Mouse (Mus musculus) neural tube, embryonic 11.5 days (tissue): ENCODE measurements around the gene Bfsp2. TPM values are rescaled to one million over a fixed set of nuclear protein-coding genes. Genes with fewer than 3 reads are reported as not detected.

ENCODE experiments used
- ATAC-seq: fragments of 200-750 bp; cut with Nextera tagmentation; 2 replicates; pipeline ENCODE4 v1.8.0; 2017; ENCODE audit warnings: moderate number of reproducible peaks, mild to moderate bottlenecking, moderate TSS enrichment, moderate library complexity; ENCODE audit not compliant: insufficient read depth, low FRiP score, low TSS enrichment
- DNase-seq: peaks from one replicate; pipeline ENCODE4 v3.0.0-alpha.2; 2015; ENCODE audit warnings: low spot score
- H3K27ac ChIP-seq: fragments of 300-500 bp; sonication (generic); 2 replicates; pipeline ENCODE4 v1.5.1; 2014; ENCODE audit warnings: low read depth, mild to moderate bottlenecking, low read length
- H3K27me3 ChIP-seq: fragments of 300-500 bp; sonication (generic); 2 replicates; pipeline ENCODE4 v1.6.1; 2014; ENCODE audit warnings: mild to moderate bottlenecking, low read length, mixed read lengths; ENCODE audit not compliant: control insufficient read depth, insufficient read depth
- H3K36me3 ChIP-seq: fragments of 300-500 bp; sonication (generic); 2 replicates; pipeline ENCODE4 v1.6.1; 2014; ENCODE audit warnings: mild to moderate bottlenecking, low read length, moderate library complexity, mixed read lengths; ENCODE audit not compliant: control insufficient read depth, insufficient read depth
- H3K4me1 ChIP-seq: fragments of 300-500 bp; sonication (generic); 2 replicates; pipeline ENCODE4 v1.6.1; 2014; ENCODE audit warnings: low read length, mixed read lengths; ENCODE audit not compliant: control insufficient read depth, insufficient read depth
- H3K4me2 ChIP-seq: fragments of 300-500 bp; sonication (generic); 2 replicates; pipeline ENCODE4 v1.6.1; 2014; ENCODE audit warnings: low read depth, mild to moderate bottlenecking, moderate library complexity
- H3K4me3 ChIP-seq: fragments of 300-500 bp; sonication (generic); 2 replicates; pipeline ENCODE4 v1.5.1; 2014; ENCODE audit warnings: low read depth, low read length
- H3K9ac ChIP-seq: fragments of 300-500 bp; sonication (generic); 2 replicates; pipeline ENCODE4 v1.6.1; 2014; ENCODE audit warnings: mild to moderate bottlenecking, low read length
- H3K9me3 ChIP-seq: fragments of 300-500 bp; sonication (generic); 2 replicates; pipeline ENCODE4 v1.6.1; 2016; ENCODE audit warnings: low read length; ENCODE audit not compliant: control insufficient read depth
- WGBS: fragments of 180-500 bp; shearing (Covaris S2); extraction: QIAGEN DNeasy Blood & Tissue Kit; methylation state at CpG from one replicate; pipeline ENCODE4 v1.1.7; 2014; 5-methylcytosine and 5-hydroxymethylcytosine counted together
- polyA plus RNA-seq: library from polyadenylated mRNA; unstranded; fragments of >200 nt; fragmentation: Nextera tagmentation; extraction: Ambion mirVana; gene quantifications from 2 replicates; pipeline ENCODE4 v1.2.1, GENCODE M21; 2014

Gene Bfsp2
- polyA plus RNA-seq, 1 experiment from 2014 or later = 0.74 TPM

- no peak for ATAC-seq
- Histone ChIP-seq H3K9me3 (no peaks in the 10 kb centered on the region), H3K36me3 (no peaks in the 10 kb centered on the region), H3K27me3 (no peaks in the 10 kb centered on the region), H3K27ac (no peak overlapping the region), H3K4me1 (no peaks in the 10 kb centered on the region), H3K4me3 (no peak overlapping the region), H3K9ac (no peak overlapping the region), H3K4me2 (no peak overlapping the region)
- WGBS = 71% methylated on average over 13 of the region's 13 CpGs
- DNase-seq = no peak
Observed at GRCm38 (mm10) chr9:103432122-103432778, 48.0 kb downstream of the Bfsp2 start.

DNA sequence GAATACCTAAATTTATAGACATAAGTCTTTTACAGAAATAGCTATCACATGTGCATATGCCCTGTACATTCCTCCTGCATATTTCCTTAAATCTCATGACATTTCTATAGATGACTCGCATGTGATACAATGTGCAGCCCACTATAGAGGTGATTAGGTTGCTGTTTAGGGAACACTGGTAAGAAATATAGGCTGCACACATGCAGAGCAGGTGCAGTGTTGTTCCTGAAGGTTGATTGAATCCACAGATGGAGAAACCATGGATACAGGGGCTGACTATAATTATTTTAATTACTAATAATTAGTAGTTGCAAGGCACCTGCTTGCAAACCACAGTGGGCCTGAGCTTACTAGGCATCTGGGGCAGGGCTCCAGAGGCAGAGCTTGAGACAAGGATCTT is 48.5 kb downstream of the Bfsp2 start:
- no peak for ATAC-seq
- Histone ChIP-seq H3K27ac (no peak overlapping the region), H3K4me2 (no peak overlapping the region), H3K27me3 (no peaks in the 10 kb centered on the region), H3K9me3 (no peaks in the 10 kb centered on the region), H3K36me3 (no peaks in the 10 kb centered on the region), H3K4me1 (no peaks in the 10 kb centered on the region), H3K9ac (no peak overlapping the region), H3K4me3 (no peak overlapping the region)
- WGBS = 91% methylated on average over 1 of the region's 1 CpGs
- DNase-seq = no peak

GRCm38 (mm10) chr9:103430431-103431220 is 49.6 kb downstream of the Bfsp2 start:
- no peak overlapping the region for H3K27ac ChIP-seq
- H3K36me3 ChIP-seq = no peaks in the 10 kb centered on the region
- H3K4me3 ChIP-seq = no peak overlapping the region
- H3K27me3 ChIP-seq = no peaks in the 10 kb centered on the region
- no peak for ATAC-seq
- no peak for DNase-seq
- no peak overlapping the region for H3K9ac ChIP-seq
- H3K4me2 ChIP-seq = no peak overlapping the region
- no peaks in the 10 kb centered on the region for H3K4me1 ChIP-seq
- 86% methylated on average over 13 of the region's 13 CpGs for WGBS
- no peaks in the 10 kb centered on the region for H3K9me3 ChIP-seq

- no peak overlapping the region for H3K27ac ChIP-seq
- no peaks in the 10 kb centered on the region for H3K27me3 ChIP-seq
- 81% methylated on average over 11 of the region's 11 CpGs for WGBS
- ATAC-seq (no peak), DNase-seq (no peak)
- H3K9me3 ChIP-seq = no peaks in the 10 kb centered on the region
- H3K4me1 ChIP-seq = no peaks in the 10 kb centered on the region
- H3K4me3 ChIP-seq = no peak overlapping the region
- H3K36me3 ChIP-seq = no peaks in the 10 kb centered on the region
- no peak overlapping the region for H3K4me2 ChIP-seq
- no peak overlapping the region for H3K9ac ChIP-seq
Observed at GRCm38 (mm10) chr9:103426425-103426824, 53.8 kb downstream of the Bfsp2 start.

GRCm38 (mm10) chr9:103424869-103425268 is 55.4 kb downstream of the Bfsp2 start:
- H3K27me3 ChIP-seq = no peaks in the 10 kb centered on the region
- ATAC-seq (no peak), DNase-seq (no peak)
- no peaks in the 10 kb centered on the region for H3K4me1 ChIP-seq
- no peaks in the 10 kb centered on the region for H3K9me3 ChIP-seq
- H3K27ac ChIP-seq = no peak overlapping the region
- no peaks in the 10 kb centered on the region for H3K36me3 ChIP-seq
- 80% methylated on average over 11 of the region's 11 CpGs for WGBS
- H3K4me2 ChIP-seq = no peak overlapping the region
- H3K9ac ChIP-seq = no peak overlapping the region
- no peak overlapping the region for H3K4me3 ChIP-seq

GRCm38 (mm10) chr9:103423951-103424350 is 56.3 kb downstream of the Bfsp2 start:
- H3K4me3 ChIP-seq = no peak overlapping the region

DNA sequence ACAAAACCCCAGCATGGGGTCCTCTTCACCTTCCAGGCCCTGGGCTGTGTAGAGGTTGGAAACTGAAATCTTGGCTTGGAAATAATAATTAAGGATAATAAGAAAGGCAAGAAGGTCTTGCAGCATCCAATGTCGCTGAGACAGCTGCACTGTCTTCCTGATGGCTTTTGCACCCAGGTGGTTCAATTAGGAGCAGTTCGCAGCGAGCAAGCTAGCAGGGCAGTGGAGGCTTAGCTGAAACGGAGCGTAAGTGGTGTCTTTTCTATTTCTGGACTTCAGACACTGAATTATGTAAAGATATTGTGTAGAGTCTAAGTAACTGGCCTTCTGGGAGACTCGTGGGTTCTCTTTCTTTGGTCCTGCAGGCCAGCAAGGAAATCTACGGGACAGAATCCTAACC is 56.8 kb downstream of the Bfsp2 start:
- Histone ChIP-seq H3K9me3 (no peaks in the 10 kb centered on the region), H3K4me2 (no peak overlapping the region), H3K36me3 (no peaks in the 10 kb centered on the region), H3K27ac (no peak overlapping the region), H3K9ac (no peak overlapping the region), H3K4me3 (no peak overlapping the region), H3K4me1 (no peaks in the 10 kb centered on the region), H3K27me3 (no peaks in the 10 kb centered on the region)
- DNase-seq (no peak), ATAC-seq (no peak)
- 85% methylated on average over 7 of the region's 7 CpGs for WGBS

More at GRCm38 (mm10) chr9:103423951-103424350, 56.3 kb downstream of the Bfsp2 start:
- H3K4me1 ChIP-seq = no peaks in the 10 kb centered on the region
- H3K27me3 ChIP-seq = no peaks in the 10 kb centered on the region
- DNase-seq = no peak
- no peaks in the 10 kb centered on the region for H3K36me3 ChIP-seq
- H3K27ac ChIP-seq = no peak overlapping the region
- 70% methylated on average over 7 of the region's 8 CpGs for WGBS
- no peak overlapping the region for H3K4me2 ChIP-seq
- ATAC-seq = no peak
- H3K9me3 ChIP-seq = no peaks in the 10 kb centered on the region
- no peak overlapping the region for H3K9ac ChIP-seq

GRCm38 (mm10) chr9:103422847-103423246 is 57.4 kb downstream of the Bfsp2 start:
- Histone ChIP-seq H3K9me3 (no peaks in the 10 kb centered on the region), H3K9ac (no peak overlapping the region), H3K4me2 (no peak overlapping the region), H3K27me3 (no peaks in the 10 kb centered on the region), H3K4me1 (no peaks in the 10 kb centered on the region), H3K36me3 (no peaks in the 10 kb centered on the region), H3K4me3 (no peak overlapping the region), H3K27ac (no peak overlapping the region)
- ATAC-seq (no peak), DNase-seq (no peak)
- WGBS = 64% methylated on average over 18 of the region's 18 CpGs

DNA sequence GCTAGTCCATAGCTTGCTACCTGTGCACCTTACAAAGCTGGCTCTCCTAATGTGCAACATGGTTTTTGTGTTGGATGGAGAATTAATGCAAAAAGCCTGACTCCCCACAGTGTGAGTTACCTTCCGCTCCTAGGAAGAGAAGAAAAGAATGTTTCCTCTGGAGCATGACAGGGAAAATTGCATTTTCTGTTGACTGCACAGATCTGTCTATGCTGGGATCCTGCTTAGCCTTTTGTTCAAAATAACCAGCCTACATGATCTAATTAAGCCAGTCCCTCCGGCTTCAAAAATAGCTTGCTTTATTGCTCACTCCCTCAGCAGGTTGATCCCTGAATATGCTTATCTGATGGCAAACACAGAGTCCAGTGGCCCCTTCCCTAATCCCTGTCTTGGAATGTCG is 59.4 kb downstream of the Bfsp2 start:
- no peak overlapping the region for H3K27ac ChIP-seq
- ATAC-seq = no peak
- H3K4me2 ChIP-seq = no peak overlapping the region

More for the DNA sequence above, 59.4 kb downstream of the Bfsp2 start:
- 65% methylated on average over 3 of the region's 3 CpGs for WGBS
- no peaks in the 10 kb centered on the region for H3K4me1 ChIP-seq
- H3K9ac ChIP-seq = no peak overlapping the region
- no peaks in the 10 kb centered on the region for H3K9me3 ChIP-seq
- DNase-seq = no peak
- H3K4me3 ChIP-seq = no peak overlapping the region
- H3K36me3 ChIP-seq = no peaks in the 10 kb centered on the region
- H3K27me3 ChIP-seq = no peaks in the 10 kb centered on the region
